Mouse (Mus musculus) lung, postnatal 36 days (tissue): ENCODE results near the gene Slc7a10.

Source experiments
- DNase-seq: peaks from one replicate; pipeline ENCODE4 v3.0.0; 2022; ENCODE audit warnings: mixed read lengths

Slc7a10 gene

GRCm38 (mm10) chr7:35185889-35186569, at the start of gene Slc7a10:
Gene Slc7a10 (plus strand): TSS chr7:35186385.
- no peak for DNase-seq

- no peak for DNase-seq
These were observed 48.7 kb upstream of the Slc7a10 start for GRCm38 (mm10) chr7:35137524-35137923.

- DNase-seq: no peak
These were observed 47.7 kb upstream of the Slc7a10 start for GRCm38 (mm10) chr7:35138481-35138880.

- DNase-seq: no peak
These were observed 46.3 kb upstream of the Slc7a10 start for GRCm38 (mm10) chr7:35139880-35140279.

- no peak for DNase-seq
These were observed 44.7 kb upstream of the Slc7a10 start for GRCm38 (mm10) chr7:35141519-35141918.

GRCm38 (mm10) chr7:35142522-35142921, 43.7 kb upstream of the Slc7a10 start:
- no peak for DNase-seq

- DNase-seq: peak; percentile 74
These were observed 42.1 kb upstream of the Slc7a10 start for GRCm38 (mm10) chr7:35143864-35144618.

- DNase-seq: peak; percentile 87
These were observed 41.1 kb upstream of the Slc7a10 start for GRCm38 (mm10) chr7:35145068-35145467.

- DNase-seq: peak; percentile 86
These were observed 39.9 kb upstream of the Slc7a10 start for GRCm38 (mm10) chr7:35146269-35146668.

- peak; percentile 70 for DNase-seq
These were observed 36.4 kb upstream of the Slc7a10 start for GRCm38 (mm10) chr7:35149616-35150433.

- DNase-seq: no peak
These were observed 35.3 kb upstream of the Slc7a10 start for GRCm38 (mm10) chr7:35150860-35151259.

GRCm38 (mm10) chr7:35154449-35154848, 31.7 kb upstream of the Slc7a10 start:
- no peak for DNase-seq

GRCm38 (mm10) chr7:35156561-35157477, 29.4 kb upstream of the Slc7a10 start:
- DNase-seq: peak; percentile 37

GRCm38 (mm10) chr7:35157512-35157911, 28.7 kb upstream of the Slc7a10 start:
- no peak for DNase-seq

GRCm38 (mm10) chr7:35162443-35162842, 23.7 kb upstream of the Slc7a10 start:
- DNase-seq: no peak

- DNase-seq: peak; percentile 35
These were observed 22.6 kb upstream of the Slc7a10 start for GRCm38 (mm10) chr7:35163600-35163999.

- DNase-seq: no peak
These were observed 22.1 kb upstream of the Slc7a10 start for GRCm38 (mm10) chr7:35164131-35164530.

GRCm38 (mm10) chr7:35166988-35167387, 19.2 kb upstream of the Slc7a10 start:
- no peak for DNase-seq

- no peak for DNase-seq
These were observed 18.3 kb upstream of the Slc7a10 start for GRCm38 (mm10) chr7:35167925-35168324.

- peak; percentile 95 for DNase-seq
These were observed 16.8 kb upstream of the Slc7a10 start for GRCm38 (mm10) chr7:35169341-35169740.

- DNase-seq: peak; percentile 93
These were observed 14.3 kb upstream of the Slc7a10 start for GRCm38 (mm10) chr7:35171867-35172382.

GRCm38 (mm10) chr7:35172519-35172918, 13.7 kb upstream of the Slc7a10 start:
- DNase-seq: no peak
